Mouse (Mus musculus) thymus, adult 2 months (tissue): ENCODE data around the gene Phldb3. TPM values are rescaled to one million over a fixed set of nuclear protein-coding genes. Genes with fewer than 3 reads are reported as not detected.

ENCODE experiments used
- DNase-seq: peaks from one replicate; pipeline ENCODE4 v3.0.0; 2021
- H3K27ac ChIP-seq: fragments of 200-500 bp; 2 replicates; pipeline ENCODE4 v1.5.1; 2012; ENCODE audit warnings: low read length, control low read depth; ENCODE audit not compliant: control insufficient read depth, insufficient read depth
- H3K27me3 ChIP-seq: fragments of 200-500 bp; 2 replicates; pipeline ENCODE4 v1.6.1; 2012; ENCODE audit warnings: mild to moderate bottlenecking, low read length, moderate library complexity, mixed read lengths; ENCODE audit not compliant: control insufficient read depth, insufficient read depth
- H3K36me3 ChIP-seq: fragments of 200-500 bp; 2 replicates; pipeline ENCODE4 v1.6.1; 2012; ENCODE audit warnings: mild to moderate bottlenecking, low read length, moderate library complexity; ENCODE audit not compliant: control insufficient read depth, insufficient read depth
- H3K4me1 ChIP-seq: fragments of 200-500 bp; replicated peaks from 2 replicates; pipeline ENCODE4 v1.6.1; 2012; ENCODE audit warnings: low read length; ENCODE audit not compliant: control insufficient read depth, insufficient read depth
- H3K4me3 ChIP-seq: fragments of 200-500 bp; 2 replicates; pipeline ENCODE4 v1.5.1; 2012; ENCODE audit warnings: mild to moderate bottlenecking, low read length, control low read depth, moderate library complexity; ENCODE audit not compliant: control insufficient read depth, insufficient read depth
- CTCF ChIP-seq: fragments of 200-500 bp; IDR thresholded peaks from 2 replicates; pipeline ENCODE4 v1.5.1; 2012; ENCODE audit warnings: mild to moderate bottlenecking, control low read depth, low read length, moderate library complexity, borderline replicate concordance; ENCODE audit not compliant: control insufficient read depth, poor library complexity, insufficient read depth; ENCODE audit errors: extremely low read depth
- POLR2A ChIP-seq: fragments of 200-500 bp; IDR thresholded peaks from 2 replicates; pipeline ENCODE4 v1.6.1; 2012; ENCODE audit warnings: mild to moderate bottlenecking, low read length, control low read depth, moderate library complexity; ENCODE audit not compliant: control insufficient read depth, poor library complexity, insufficient read depth; ENCODE audit errors: extremely low read depth
- WGBS: fragments of 180-500 bp; shearing (Covaris S2); methylation state at CpG from one replicate; pipeline ENCODE4 v1.1.7; 2018; 5-methylcytosine and 5-hydroxymethylcytosine counted together
- polyA plus RNA-seq: library from polyadenylated mRNA; depleted of rRNA; stranded (reverse); fragments of >200 nt; gene quantifications from 2 replicates; pipeline ENCODE4 v1.2.3, GENCODE M21; 2012

Phldb3 gene
- polyA plus RNA-seq, 1 experiment: 10.7 TPM

- Histone ChIP-seq H3K4me1 (no peaks in the 10 kb centered on the region), H3K4me3 (no peak overlapping the region), H3K27me3 (no peaks in the 10 kb centered on the region), H3K36me3 (0 out of 2 replicates have a peak, but pooled peaks cover 12% of the 10 kb centered on the region), H3K27ac (no peak overlapping the region)
- TF ChIP-seq CTCF: no peak
- no peak for TF ChIP-seq POLR2A
- no peak for DNase-seq
- 96% methylated on average over 9 of the region's 9 CpGs for WGBS
Measured at GRCm38 (mm10) chr7:24566206-24566605, 44.4 kb upstream of the Phldb3 start.

DNA sequence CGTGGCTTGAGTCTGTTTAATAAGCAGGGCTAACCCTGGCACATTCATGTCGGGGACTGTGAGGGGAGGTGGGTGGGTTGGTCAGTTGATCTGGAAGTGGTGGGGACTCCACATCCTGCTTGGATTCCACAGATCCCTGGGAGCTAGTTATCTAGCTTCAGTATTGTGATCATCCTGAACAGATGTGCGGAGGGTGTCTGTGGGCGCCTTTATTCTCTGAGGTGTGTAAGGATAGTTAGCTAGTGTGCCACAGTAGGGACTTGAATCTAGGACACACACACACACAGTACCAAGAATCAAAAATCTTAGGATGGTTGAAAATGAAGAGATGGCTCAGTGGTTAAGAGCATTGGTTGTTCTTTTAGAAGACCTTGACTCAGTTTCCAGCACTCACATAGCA lies 42.1 kb upstream of the Phldb3 start:
- 95% methylated on average over 4 of the region's 4 CpGs for WGBS
- Histone ChIP-seq H3K27me3 (no peaks in the 10 kb centered on the region), H3K4me1 (no peaks in the 10 kb centered on the region), H3K4me3 (no peak overlapping the region), H3K36me3 (0 out of 2 replicates have a peak, but pooled peaks cover 12% of the 10 kb centered on the region), H3K27ac (no peak overlapping the region)
- DNase-seq: no peak
- no peak for TF ChIP-seq POLR2A
- TF ChIP-seq CTCF: no peak

DNA sequence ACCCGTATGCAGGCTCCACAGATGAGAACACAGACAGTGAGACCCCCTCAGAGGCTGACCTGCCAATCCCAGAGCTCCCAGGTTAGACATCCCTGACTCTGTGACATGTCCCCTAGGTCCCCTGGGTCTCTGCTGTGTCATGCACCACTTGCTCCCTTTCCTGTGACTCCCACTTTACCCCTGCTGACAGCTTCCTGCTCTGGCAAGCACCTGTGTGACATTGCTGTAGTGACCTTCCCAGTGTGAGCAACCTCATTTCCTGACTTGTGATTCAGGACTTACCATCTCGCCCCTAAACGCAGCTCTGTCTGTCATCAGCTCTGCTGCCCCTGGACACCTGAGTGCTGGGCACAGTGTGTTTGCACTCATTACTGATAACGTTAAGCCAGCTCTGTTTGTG lies 39.5 kb upstream of the Phldb3 start:
- TF ChIP-seq CTCF (no peak), POLR2A (no peak)
- no peaks in the 10 kb centered on the region for H3K4me1 ChIP-seq
- no peak for DNase-seq
- H3K4me3 ChIP-seq: no peak overlapping the region
- H3K36me3 ChIP-seq: 0 out of 2 replicates have a peak, but pooled peaks cover 12% of the 10 kb centered on the region
- H3K27ac ChIP-seq: no peak overlapping the region
- H3K27me3 ChIP-seq: no peaks in the 10 kb centered on the region
- 93% methylated on average over 4 of the region's 4 CpGs for WGBS

DNA sequence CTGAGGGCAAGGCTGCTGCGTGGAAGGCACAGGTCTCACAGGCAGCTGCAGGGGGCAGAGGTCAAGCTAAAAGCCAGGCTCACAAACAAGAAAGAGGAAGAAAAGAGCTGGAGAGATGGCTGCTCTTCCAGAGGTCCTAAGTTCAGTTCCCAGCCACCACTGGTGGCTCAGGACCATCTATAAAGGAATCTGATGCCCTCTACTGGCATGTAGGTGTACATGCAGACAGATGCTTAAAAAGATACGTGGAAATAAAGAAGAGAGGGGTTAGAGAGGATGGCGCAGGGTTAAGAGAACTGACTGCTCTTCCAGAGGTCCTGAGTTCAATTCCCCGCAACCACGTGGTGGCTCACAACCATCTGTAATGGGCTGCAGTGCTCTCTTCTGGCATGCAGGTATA lies 38.1 kb upstream of the Phldb3 start:
- TF ChIP-seq POLR2A (no peak), CTCF (no peak)
- H3K27me3 ChIP-seq: no peaks in the 10 kb centered on the region
- H3K4me3 ChIP-seq: no peak overlapping the region

DNA sequence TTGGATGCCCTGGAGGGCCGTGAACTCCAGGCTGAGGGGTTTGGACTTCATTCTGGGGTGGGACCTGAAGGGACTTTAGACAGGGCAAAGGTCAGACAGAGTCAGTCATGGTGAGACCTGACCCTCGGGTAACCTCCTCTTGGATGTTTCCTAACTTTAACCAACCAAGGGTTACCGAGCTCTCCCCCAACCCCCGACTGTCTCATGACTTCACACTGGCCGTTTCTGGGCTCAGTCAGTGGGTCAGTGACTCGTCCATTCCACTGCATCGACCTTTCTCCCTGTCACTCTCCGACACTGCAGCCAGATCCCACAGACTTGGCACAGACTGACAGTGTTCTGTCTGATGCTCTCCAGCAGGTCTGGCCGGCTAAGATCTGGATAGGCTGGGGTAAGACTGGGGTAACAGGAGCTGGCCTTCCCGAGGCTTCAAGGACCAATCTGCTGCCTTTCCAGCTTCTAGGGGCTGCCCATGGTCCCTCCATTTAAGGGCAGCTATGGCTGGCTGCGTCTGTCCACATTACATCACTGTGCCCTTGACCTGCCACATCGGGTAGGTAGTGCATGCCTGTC lies 36.3 kb upstream of the Phldb3 start:
- no peaks in the 10 kb centered on the region for H3K27me3 ChIP-seq
- H3K27ac ChIP-seq: no peak overlapping the region
- no peak for TF ChIP-seq CTCF
- no peak for TF ChIP-seq POLR2A
- DNase-seq: no peak
- WGBS: 87% methylated on average over 12 of the region's 12 CpGs
- no peaks in the 10 kb centered on the region for H3K36me3 ChIP-seq
- H3K4me1 ChIP-seq: no peaks in the 10 kb centered on the region
- H3K4me3 ChIP-seq: no peak overlapping the region

More for the DNA sequence above, 38.1 kb upstream of the Phldb3 start:
- no peak overlapping the region for H3K27ac ChIP-seq
- WGBS: 78% methylated on average over 5 of the region's 5 CpGs
- 0 out of 2 replicates have a peak, but pooled peaks cover 7% of the 10 kb centered on the region for H3K36me3 ChIP-seq
- no peaks in the 10 kb centered on the region for H3K4me1 ChIP-seq
- DNase-seq: no peak

DNA sequence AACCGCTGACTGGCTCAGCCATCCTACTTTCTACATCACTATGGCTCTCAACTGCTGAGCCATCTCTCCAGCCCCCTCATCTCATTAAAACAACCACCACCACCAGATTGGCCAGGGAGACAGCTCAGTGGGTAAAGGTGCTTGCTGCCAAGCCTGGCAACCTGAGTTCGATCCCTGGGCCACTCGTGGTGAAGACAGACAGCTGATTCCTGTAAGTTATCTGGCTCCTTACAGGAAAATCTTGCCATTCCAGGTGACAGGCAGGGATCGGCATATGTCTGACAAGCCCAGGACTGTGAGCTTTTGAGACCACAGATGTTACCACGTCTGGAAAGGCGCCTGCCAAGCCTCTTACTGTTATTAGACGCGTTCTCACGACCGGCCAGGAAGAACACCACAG lies 32.8 kb upstream of the Phldb3 start:
- Histone ChIP-seq H3K4me1 (no peaks in the 10 kb centered on the region), H3K4me3 (no peak overlapping the region), H3K27ac (no peak overlapping the region), H3K27me3 (no peaks in the 10 kb centered on the region), H3K36me3 (no peaks in the 10 kb centered on the region)
- no peak for DNase-seq
- 93% methylated on average over 10 of the region's 10 CpGs for WGBS
- TF ChIP-seq CTCF: no peak
- TF ChIP-seq POLR2A: no peak

DNA sequence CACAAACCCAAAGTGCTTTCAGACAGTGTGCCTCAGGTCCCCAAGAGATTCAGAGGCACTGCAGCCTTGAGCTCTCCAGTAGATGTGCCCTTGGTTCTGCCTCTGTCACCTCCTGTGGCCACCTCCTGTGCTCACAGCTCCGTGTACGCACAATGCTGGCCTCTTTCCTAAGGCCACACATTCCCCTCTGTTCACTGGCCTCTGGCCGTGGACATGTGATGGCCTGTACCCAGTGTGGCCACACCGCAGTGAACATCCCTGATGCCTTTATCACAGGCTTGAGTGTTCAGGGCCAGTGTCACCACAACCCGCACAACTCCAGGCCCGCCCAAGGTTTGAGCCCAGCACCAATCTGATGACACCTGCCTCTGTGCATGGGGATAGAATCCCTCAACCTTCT lies 25.7 kb upstream of the Phldb3 start:
- no peak overlapping the region for H3K27ac ChIP-seq
- WGBS: 95% methylated on average over 6 of the region's 6 CpGs
- DNase-seq: no peak
- TF ChIP-seq CTCF (no peak), POLR2A (no peak)
- H3K36me3 ChIP-seq: no peaks in the 10 kb centered on the region
- no peak overlapping the region for H3K4me3 ChIP-seq
- peaks cover 13% of the 10 kb centered on the region for H3K4me1 ChIP-seq
- H3K27me3 ChIP-seq: no peaks in the 10 kb centered on the region
